Mouse (Mus musculus): ENCODE data around the gene Gprc5c. TPM values are rescaled to one million over a fixed set of nuclear protein-coding genes. Genes with fewer than 3 reads are reported as not detected.
A peak's percentile ranks its signal among the peaks of the same experiment; 100 is the strongest.

Gene Gprc5c
- total and polyA plus RNA-seq, 3 experiments, result not detected

DNA sequence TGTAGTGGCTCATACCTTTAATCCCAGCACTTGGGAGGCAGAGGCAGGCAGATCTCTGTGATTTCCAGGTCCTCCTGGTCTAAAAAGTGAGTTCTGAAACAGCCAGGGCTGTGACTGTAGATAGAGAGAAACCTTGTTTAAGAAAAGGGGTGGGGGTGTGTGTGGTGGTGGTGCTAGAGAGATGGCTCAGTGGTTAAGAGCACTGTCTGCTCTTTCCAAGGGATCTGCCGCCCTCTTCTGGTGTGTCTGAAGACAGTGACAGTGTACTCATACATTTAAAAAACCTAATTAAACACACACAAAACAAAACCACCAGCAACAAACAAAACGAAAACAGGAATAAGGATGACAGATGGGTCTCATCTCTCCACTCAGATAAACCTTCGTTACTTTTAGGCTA, 11.7 kb downstream of the Gprc5c start:
- peaks cover 5% of the 10 kb centered on the region for H3K9me3 ChIP-seq (replicated peaks; ENCODE audit: low read length)
- H3K4me2 ChIP-seq (ENCODE audit: insufficient read depth, low read depth, poor library complexity, severe bottlenecking), result no peak overlapping the region
- TF ChIP-seq RAD21 (IDR thresholded peaks at IDR 0.05; ENCODE audit: low read depth, low read length) (peak; percentile 50), CTCF (conservative IDR thresholded peaks at IDR 0.05 in 1 of 2, IDR thresholded peaks at IDR 0.05 in 1 of 2; ENCODE audit: low read depth in 2 of 2, low read length in 2 of 2) (peak in 1 of 2 experiments; percentile 53; a peak in 2 of 4 replicates), SMC3 (IDR thresholded peaks at IDR 0.05; ENCODE audit: low read depth, low read length) (peak; percentile 38), UBTF (IDR thresholded peaks at IDR 0.05; ENCODE audit: low read depth, low read length) (no peak)
- no peak for DNase-seq (ENCODE audit: extremely low read depth)
- H3K27me3 ChIP-seq (replicated peaks), result peaks cover 1% of the 10 kb centered on the region
- H3K27ac ChIP-seq (ENCODE audit: insufficient read depth, low read depth), result no peak overlapping the region
- peaks cover 8 to 25% of the 10 kb centered on the region in 2 experiments for H3K4me1 ChIP-seq (ENCODE audit: control insufficient read depth in 1 of 2, insufficient read depth in 2 of 2)
- H3K36me3 ChIP-seq (replicated peaks in 1 of 2; ENCODE audit: control insufficient read depth in 1 of 2, insufficient read depth in 1 of 2, low read length in 1 of 2), result no peaks in the 10 kb centered on the region
- no peaks in the 10 kb centered on the region for H3K79me2 ChIP-seq (replicated peaks; ENCODE audit: control insufficient read depth, extremely low read depth, insufficient read depth, poor library complexity, severe bottlenecking)
- dilution Hi-C loops (cut with MboI; ENCODE audit: extremely low pct_ligation_motif_present, extremely low pct_unique_long_range_greater_than_20kb, low sequenced_read_pairs) (no loop called here), in situ Hi-C loops (cut with MboI; ENCODE audit: low pct_ligation_motif_present, low pct_unique_long_range_greater_than_20kb, low sequenced_read_pairs) (no loop called here)
- no peak overlapping the region for H3K4me3 ChIP-seq (replicated peaks in 1 of 3; ENCODE audit: low read depth in 2 of 3, low read length in 2 of 3, poor library complexity in 1 of 3)
- H3K9ac ChIP-seq (ENCODE audit: insufficient read depth, low read depth), result no peak overlapping the region

DNA sequence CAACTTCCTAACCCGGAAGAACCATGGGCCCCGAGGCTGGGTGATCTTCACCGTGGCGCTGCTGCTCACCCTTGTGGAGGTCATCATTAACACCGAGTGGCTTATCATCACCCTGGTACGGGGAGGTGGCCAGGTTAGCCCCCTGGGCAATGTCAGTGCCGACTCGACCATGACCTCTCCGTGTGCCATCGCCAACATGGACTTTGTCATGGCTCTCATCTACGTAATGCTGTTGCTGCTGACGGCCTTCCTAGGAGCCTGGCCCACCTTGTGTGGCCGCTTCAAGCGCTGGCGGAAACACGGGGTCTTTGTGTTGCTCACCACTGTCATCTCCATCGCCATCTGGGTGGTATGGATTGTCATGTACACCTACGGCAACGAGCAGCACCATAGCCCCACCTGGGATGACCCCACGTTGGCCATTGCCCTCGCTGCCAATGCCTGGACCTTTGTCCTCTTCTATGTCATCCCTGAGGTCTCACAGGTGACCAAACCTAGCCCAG, 13.0 kb downstream of the Gprc5c start:
- H3K27me3 ChIP-seq (replicated peaks), result peaks cover 1% of the 10 kb centered on the region
- H3K4me1 ChIP-seq (ENCODE audit: control insufficient read depth in 1 of 2, insufficient read depth in 2 of 2), result peaks cover 18 to 38% of the 10 kb centered on the region in 2 experiments
- H3K4me2 ChIP-seq (ENCODE audit: insufficient read depth, low read depth, poor library complexity, severe bottlenecking), result no peak overlapping the region
- no peak for TF ChIP-seq CTCF (conservative IDR thresholded peaks at IDR 0.05 in 1 of 2, IDR thresholded peaks at IDR 0.05 in 1 of 2; ENCODE audit: low read depth in 2 of 2, low read length in 2 of 2)
- no peak for TF ChIP-seq TBP (conservative IDR thresholded peaks at IDR 0.05; ENCODE audit: low read depth, low read length)
- TF ChIP-seq EP300 (IDR thresholded peaks at IDR 0.05; ENCODE audit: low read length), result no peak
- no peak for TF ChIP-seq POLR2A (IDR thresholded peaks at IDR 0.05; ENCODE audit: low read depth, low read length)
- TF ChIP-seq NRF1 (IDR thresholded peaks at IDR 0.05; ENCODE audit: low read depth, low read length), result no peak
- TF ChIP-seq MAZ (IDR thresholded peaks at IDR 0.05; ENCODE audit: low read depth, low read length), result no peak
- TF ChIP-seq MAX (IDR thresholded peaks at IDR 0.05; ENCODE audit: low read length), result no peak
- TF ChIP-seq SMC3 (IDR thresholded peaks at IDR 0.05; ENCODE audit: low read depth, low read length), result no peak
- no peak for TF ChIP-seq MAFK (IDR thresholded peaks at IDR 0.05; ENCODE audit: insufficient replicate concordance, low read length)
- TF ChIP-seq CHD2 (IDR thresholded peaks at IDR 0.05; ENCODE audit: low read length), result no peak
- no peak for TF ChIP-seq ZKSCAN1 (IDR thresholded peaks at IDR 0.05; ENCODE audit: borderline replicate concordance, low read depth, low read length)
- no peak for TF ChIP-seq ZC3H11A (IDR thresholded peaks at IDR 0.05; ENCODE audit: low read depth, low read length)
- no peak for TF ChIP-seq SIN3A (IDR thresholded peaks at IDR 0.05; ENCODE audit: low read length)
- TF ChIP-seq NELFE (IDR thresholded peaks at IDR 0.05; ENCODE audit: low read depth, low read length), result no peak
- TF ChIP-seq ETS1 (conservative IDR thresholded peaks at IDR 0.05; ENCODE audit: low read depth, low read length), result no peak
- TF ChIP-seq ZMIZ1 (IDR thresholded peaks at IDR 0.05; ENCODE audit: low read depth, low read length), result no peak
- H3K4me3 ChIP-seq (replicated peaks in 1 of 3; ENCODE audit: low read depth in 2 of 3, low read length in 2 of 3, poor library complexity in 1 of 3), result no peak overlapping the region
- in situ Hi-C loops (cut with MboI; ENCODE audit: low pct_ligation_motif_present, low pct_unique_long_range_greater_than_20kb, low sequenced_read_pairs), result no loop called here
- H3K79me2 ChIP-seq (replicated peaks; ENCODE audit: control insufficient read depth, extremely low read depth, insufficient read depth, poor library complexity, severe bottlenecking), result no peaks in the 10 kb centered on the region
- no peak overlapping the region for H3K9ac ChIP-seq (ENCODE audit: insufficient read depth, low read depth)
- dilution Hi-C loops (cut with MboI; ENCODE audit: extremely low pct_ligation_motif_present, extremely low pct_unique_long_range_greater_than_20kb, low sequenced_read_pairs), result no loop called here
- DNase-seq (ENCODE audit: extremely low read depth), result no peak
- H3K9me3 ChIP-seq (replicated peaks; ENCODE audit: low read length), result no peaks in the 10 kb centered on the region
- H3K27ac ChIP-seq (ENCODE audit: insufficient read depth, low read depth), result no peak overlapping the region
- no peaks in the 10 kb centered on the region for H3K36me3 ChIP-seq (replicated peaks in 1 of 2; ENCODE audit: control insufficient read depth in 1 of 2, insufficient read depth in 1 of 2, low read length in 1 of 2)
